Mouse (Mus musculus) liver, adult 2 months (tissue): ENCODE measurements around the gene Kcnq4. TPM values are rescaled to one million over a fixed set of nuclear protein-coding genes. Genes with fewer than 3 reads are reported as not detected.

Experiments used
- DNase-seq: peaks from one replicate; pipeline ENCODE4 v3.0.0-alpha.2; 2011; ENCODE audit warnings: low read depth, low spot score; ENCODE audit errors: extremely low read depth
- H3K27ac ChIP-seq: fragments of 200-500 bp; replicated peaks from 2 replicates; pipeline ENCODE4 v1.5.1; 2012; ENCODE audit warnings: low read depth, mild to moderate bottlenecking, control low read depth, inconsistent platforms, low read length; ENCODE audit not compliant: insufficient read depth
- H3K27me3 ChIP-seq: fragments of 200-500 bp; 2 replicates; pipeline ENCODE4 v1.6.1; 2012; ENCODE audit warnings: mild to moderate bottlenecking, moderate library complexity, low read length, inconsistent platforms; ENCODE audit not compliant: control insufficient read depth, insufficient read depth
- H3K36me3 ChIP-seq: fragments of 200-500 bp; 2 replicates; pipeline ENCODE4 v1.6.1; 2012; ENCODE audit warnings: low read length, inconsistent platforms; ENCODE audit not compliant: control insufficient read depth, insufficient read depth
- H3K4me1 ChIP-seq: fragments of 200-500 bp; 2 replicates; pipeline ENCODE4 v1.6.1; 2011; ENCODE audit warnings: low read length; ENCODE audit not compliant: control insufficient read depth, insufficient read depth
- H3K4me3 ChIP-seq: fragments of 200-500 bp; 2 replicates; pipeline ENCODE4 v1.5.1; 2011; ENCODE audit warnings: low read depth, mild to moderate bottlenecking, control low read depth, low read length, moderate library complexity; ENCODE audit not compliant: insufficient read depth
- H3K79me2 ChIP-seq: fragments of 200-500 bp; 2 replicates; pipeline ENCODE4 v1.6.1; 2012; ENCODE audit warnings: inconsistent platforms, mild to moderate bottlenecking, low read length, moderate library complexity; ENCODE audit not compliant: control insufficient read depth, insufficient read depth
- H3K9ac ChIP-seq: fragments of 200-500 bp; 2 replicates; pipeline ENCODE4 v1.6.1; 2012; ENCODE audit warnings: low read depth, mild to moderate bottlenecking, control low read depth, inconsistent platforms, low read length
- CTCF ChIP-seq: fragments of 200-500 bp; IDR thresholded peaks from 2 replicates; pipeline ENCODE4 v1.5.1; 2011; ENCODE audit warnings: low read depth, low read length, control low read depth
- POLR2A ChIP-seq: fragments of 200-500 bp; IDR thresholded peaks from 2 replicates; pipeline ENCODE4 v1.6.1; 2011; ENCODE audit warnings: low read length, control low read depth; ENCODE audit not compliant: insufficient read depth; ENCODE audit errors: extremely low read depth
- WGBS: fragments of 180-500 bp; shearing (Covaris S2); methylation state at CpG from one replicate; pipeline ENCODE4 v1.1.7; 2018; 5-methylcytosine and 5-hydroxymethylcytosine counted together
- polyA plus RNA-seq: library from polyadenylated mRNA; depleted of rRNA; stranded (reverse); fragments of >200 nt; gene quantifications from 2 replicates; pipeline ENCODE4 v1.2.3, GENCODE M21; 2012
- total RNA-seq: library from RNA; depleted of rRNA; stranded (reverse); fragments of >200 nt; gene quantifications from 2 replicates; pipeline ENCODE4 v1.2.3, GENCODE M21; 2014

Kcnq4 gene
- total and polyA plus RNA-seq, 2 experiments = 0.28 to 0.57 TPM

- TF ChIP-seq POLR2A = no peak
- no peak for TF ChIP-seq CTCF
- no peaks in the 10 kb centered on the region for H3K36me3 ChIP-seq
- DNase-seq = no peak
- H3K4me1 ChIP-seq = peaks cover 4% of the 10 kb centered on the region; the same call in 1 of the 2 replicates
- no peaks in the 10 kb centered on the region for H3K79me2 ChIP-seq
- H3K4me3 ChIP-seq = no peak overlapping the region
- no peak overlapping the region for H3K9ac ChIP-seq
- 79% methylated on average over 5 of the region's 5 CpGs for WGBS
- no peaks in the 10 kb centered on the region for H3K27me3 ChIP-seq
- H3K27ac ChIP-seq = no peak overlapping the region
These were observed 78.8 kb downstream of the Kcnq4 start for GRCm38 (mm10) chr4:120669585-120669984.

GRCm38 (mm10) chr4:120668551-120668950 lies 79.9 kb downstream of the Kcnq4 start:
- Histone ChIP-seq H3K27me3 (no peaks in the 10 kb centered on the region), H3K4me3 (no peak overlapping the region), H3K9ac (no peak overlapping the region), H3K4me1 (peaks cover 4% of the 10 kb centered on the region; the same call in 1 of the 2 replicates), H3K79me2 (no peaks in the 10 kb centered on the region), H3K27ac (no peak overlapping the region), H3K36me3 (no peaks in the 10 kb centered on the region)
- TF ChIP-seq POLR2A = no peak
- TF ChIP-seq CTCF = 0 out of 2 replicates have a peak, but pooled peaks have one; percentile 9
- 84% methylated on average over 4 of the region's 4 CpGs for WGBS
- peak; percentile 51 for DNase-seq

GRCm38 (mm10) chr4:120667555-120667954 lies 80.9 kb downstream of the Kcnq4 start:
- WGBS = 74% methylated on average over 10 of the region's 10 CpGs
- no peak overlapping the region for H3K27ac ChIP-seq
- no peak for DNase-seq

GRCm38 (mm10) chr4:120667045-120667501 lies 81.3 kb downstream of the Kcnq4 start:
- no peak overlapping the region for H3K27ac ChIP-seq
- peak; percentile 61 for DNase-seq
- no peaks in the 10 kb centered on the region for H3K27me3 ChIP-seq
- peak overlapping the region; percentile 64 for H3K9ac ChIP-seq
- peak overlapping the region; percentile 58; the same call in 1 of the 2 replicates for H3K4me3 ChIP-seq
- no peaks in the 10 kb centered on the region for H3K79me2 ChIP-seq
- peaks cover 4% of the 10 kb centered on the region; the same call in 1 of the 2 replicates for H3K4me1 ChIP-seq
- no peaks in the 10 kb centered on the region for H3K36me3 ChIP-seq
- under 1% methylated on average over 50 of the region's 50 CpGs for WGBS
- no peak for TF ChIP-seq CTCF
- TF ChIP-seq POLR2A = no peak

More at GRCm38 (mm10) chr4:120667555-120667954, 80.9 kb downstream of the Kcnq4 start:
- H3K27me3 ChIP-seq = no peaks in the 10 kb centered on the region
- peaks cover 4% of the 10 kb centered on the region; the same call in 1 of the 2 replicates for H3K4me1 ChIP-seq
- H3K36me3 ChIP-seq = no peaks in the 10 kb centered on the region
- TF ChIP-seq CTCF = no peak
- TF ChIP-seq POLR2A = no peak
- H3K9ac ChIP-seq = peak overlapping the region; percentile 64
- peak overlapping the region; percentile 58; the same call in 1 of the 2 replicates for H3K4me3 ChIP-seq
- H3K79me2 ChIP-seq = no peaks in the 10 kb centered on the region

- DNase-seq = peak; percentile 90
- WGBS = 2% methylated on average over 50 of the region's 50 CpGs
- Histone ChIP-seq H3K27ac (no peak within 1 kb of the TSS), H3K4me1 (peaks cover 4% of the 10 kb centered on the region; the same call in 1 of the 2 replicates), H3K9ac (peak within 1 kb of the TSS; percentile 64), H3K27me3 (no peaks in the 10 kb centered on the region), H3K79me2 (no peaks in the 10 kb centered on the region), H3K4me3 (peak within 1 kb of the TSS; percentile 58), H3K36me3 (no peaks in the 10 kb centered on the region)
- no peak for TF ChIP-seq CTCF
- TF ChIP-seq POLR2A = peak; percentile 84
These were observed 81.9 kb downstream of the Kcnq4 start, which contains the start of gene Cited4 for GRCm38 (mm10) chr4:120666358-120667024. Gene Cited4 (plus strand): TSS chr4:120666572.

GRCm38 (mm10) chr4:120665782-120666181 lies 82.6 kb downstream of the Kcnq4 start:
- H3K27ac ChIP-seq = no peak overlapping the region
- no peak for DNase-seq
- no peaks in the 10 kb centered on the region for H3K36me3 ChIP-seq
- H3K9ac ChIP-seq = no peak overlapping the region
- 87% methylated on average over 7 of the region's 7 CpGs for WGBS
- H3K4me1 ChIP-seq = peaks cover 4% of the 10 kb centered on the region; the same call in 1 of the 2 replicates
- H3K27me3 ChIP-seq = no peaks in the 10 kb centered on the region
- TF ChIP-seq CTCF (no peak), POLR2A (no peak)
- no peaks in the 10 kb centered on the region for H3K79me2 ChIP-seq
- no peak overlapping the region for H3K4me3 ChIP-seq
